Mouse (Mus musculus): ENCODE results near the gene Scube3.

The Scube3 gene

GRCm38 (mm10) chr17:28141771-28142699, at the start of gene Scube3:
TSS of gene Scube3 (plus strand) at chr17:28142141.
- DNase-seq (ENCODE audit: low spot score in 2 of 2): no peak

GRCm38 (mm10) chr17:28092297-28092696, 49.6 kb upstream of the Scube3 start:
- DNase-seq (ENCODE audit: low spot score in 2 of 2): no peak

GRCm38 (mm10) chr17:28093837-28094236, 48.1 kb upstream of the Scube3 start:
- no peak for DNase-seq (ENCODE audit: low spot score in 2 of 2)

- no peak for DNase-seq (ENCODE audit: low spot score in 2 of 2)
Observed at GRCm38 (mm10) chr17:28096418-28096817, 45.5 kb upstream of the Scube3 start.

GRCm38 (mm10) chr17:28097308-28097707, 44.6 kb upstream of the Scube3 start:
- no peak for DNase-seq (ENCODE audit: low spot score in 2 of 2)

- no peak for DNase-seq (ENCODE audit: low spot score in 2 of 2)
Observed at GRCm38 (mm10) chr17:28099086-28099485, 42.9 kb upstream of the Scube3 start.

- no peak for DNase-seq (ENCODE audit: low spot score in 2 of 2)
Observed at GRCm38 (mm10) chr17:28100669-28101068, 41.3 kb upstream of the Scube3 start.

- no peak for DNase-seq (ENCODE audit: low spot score in 2 of 2)
Observed at GRCm38 (mm10) chr17:28101284-28101887, 40.6 kb upstream of the Scube3 start.

GRCm38 (mm10) chr17:28101902-28102319, 40.0 kb upstream of the Scube3 start:
- DNase-seq (ENCODE audit: low spot score in 2 of 2): no peak

GRCm38 (mm10) chr17:28104416-28104815, 37.5 kb upstream of the Scube3 start:
- DNase-seq (ENCODE audit: low spot score in 2 of 2): no peak

- DNase-seq (ENCODE audit: low spot score in 2 of 2): no peak
Observed at GRCm38 (mm10) chr17:28106352-28106751, 35.6 kb upstream of the Scube3 start.

- no peak for DNase-seq (ENCODE audit: low spot score in 2 of 2)
Observed at GRCm38 (mm10) chr17:28107275-28107674, 34.7 kb upstream of the Scube3 start.

- no peak for DNase-seq (ENCODE audit: low spot score in 2 of 2)
Observed at GRCm38 (mm10) chr17:28112266-28112665, 29.7 kb upstream of the Scube3 start.

- no peak for DNase-seq (ENCODE audit: low spot score in 2 of 2)
Observed at GRCm38 (mm10) chr17:28116335-28116734, 25.6 kb upstream of the Scube3 start.

GRCm38 (mm10) chr17:28117451-28118209, 24.3 kb upstream of the Scube3 start:
- DNase-seq (ENCODE audit: low spot score in 2 of 2): no peak

GRCm38 (mm10) chr17:28120460-28120859, 21.5 kb upstream of the Scube3 start:
- no peak for DNase-seq (ENCODE audit: low spot score in 2 of 2)

GRCm38 (mm10) chr17:28122949-28123348, 19.0 kb upstream of the Scube3 start:
- no peak for DNase-seq (ENCODE audit: low spot score in 2 of 2)

- no peak for DNase-seq (ENCODE audit: low spot score in 2 of 2)
Observed at GRCm38 (mm10) chr17:28123627-28124026, 18.3 kb upstream of the Scube3 start.

GRCm38 (mm10) chr17:28124368-28124767, 17.6 kb upstream of the Scube3 start:
- no peak for DNase-seq (ENCODE audit: low spot score in 2 of 2)

GRCm38 (mm10) chr17:28129796-28130195, 12.1 kb upstream of the Scube3 start:
- no peak for DNase-seq (ENCODE audit: low spot score in 2 of 2)

- DNase-seq (ENCODE audit: low spot score in 2 of 2): no peak
Observed at GRCm38 (mm10) chr17:28130391-28131125, 11.4 kb upstream of the Scube3 start.

- no peak for DNase-seq (ENCODE audit: low spot score in 2 of 2)
Observed at GRCm38 (mm10) chr17:28131156-28131555, 10.8 kb upstream of the Scube3 start.

Measured in urinary bladder, postnatal 4 days (tissue).